In genomic region chr2:92016981-92017380, GRCm38 (mm10) we compare ENCODE assay signal across 9 mouse cellular contexts. TPM values are rescaled to one million over a fixed set of nuclear protein-coding genes. Genes with fewer than 3 reads are reported as not detected.
A peak's percentile ranks its signal among the peaks of the same experiment; 100 is the strongest.
DNase-seq lines count a peak whose midpoint lies in the region; ATAC-seq lines count a peak whose summit lies in the region.
"Had no signal": no experiment of that assay in that cellular context is flagged by ENCODE, and none has a peak within 500 bp of the region (broad histone marks: within the 10 kb centered on the region; RNA-seq: fewer than 3 reads in every experiment).

No protein-coding gene starts in this region.

- no peaks in the 10 kb centered on the region for H3K4me1 ChIP-seq in midbrain, embryonic 14.5 days (ENCODE audit: control insufficient read depth, insufficient read depth, low read length)
- H3K4me1 ChIP-seq in midbrain, embryonic 16.5 days (ENCODE audit: control insufficient read depth, insufficient read depth, low read length), result no peaks in the 10 kb centered on the region
- H3K4me1 ChIP-seq in kidney, embryonic 15.5 days, result peaks cover 81% of the 10 kb centered on the region
- peaks cover 53% of the 10 kb centered on the region for H3K4me1 ChIP-seq in stomach, embryonic 16.5 days (ENCODE audit: control insufficient read depth, insufficient read depth, low read length)

- ATAC-seq in midbrain, embryonic 14.5 days (ENCODE audit: low FRiP score, low TSS enrichment), result no peak
- ATAC-seq in midbrain, embryonic 16.5 days, result no peak
- ATAC-seq in kidney, embryonic 15.5 days (replicated peaks; ENCODE audit: low FRiP score), result peak; percentile 28
- ATAC-seq in stomach, embryonic 16.5 days (ENCODE audit: insufficient read depth, low FRiP score), result peak; percentile 63
- ATAC-seq in activated CD4-positive, CD25-positive, alpha-beta regulatory T cell, adult 4 months, result no peak

- H3K27me3 ChIP-seq in midbrain, embryonic 14.5 days (ENCODE audit: control insufficient read depth, insufficient read depth, low read length), result no peaks in the 10 kb centered on the region
- no peaks in the 10 kb centered on the region for H3K27me3 ChIP-seq in midbrain, embryonic 16.5 days (ENCODE audit: control insufficient read depth, insufficient read depth, low read depth, low read length)
- no peaks in the 10 kb centered on the region for H3K27me3 ChIP-seq in kidney, embryonic 15.5 days
- H3K27me3 ChIP-seq in stomach, embryonic 16.5 days (ENCODE audit: control insufficient read depth, insufficient read depth, low read length), result no peaks in the 10 kb centered on the region

- no peak overlapping the region for H3K4me2 ChIP-seq in midbrain, embryonic 14.5 days (ENCODE audit: low read length)
- no peak overlapping the region for H3K4me2 ChIP-seq in midbrain, embryonic 16.5 days (ENCODE audit: low read length)
- H3K4me2 ChIP-seq in kidney, embryonic 15.5 days, result no peak overlapping the region
- H3K4me2 ChIP-seq in stomach, embryonic 16.5 days (ENCODE audit: low read depth, low read length), result peak overlapping the region; percentile 41
- H3K4me2 ChIP-seq: limb, embryonic 15.5 days had no signal

- DNase-seq in cerebellum, adult 11-12 months, result peak; percentile 20
- no peak for DNase-seq in cerebellum, adult 9-10 months
- DNase-seq in midbrain, embryonic 14.5 days, result peak; percentile 44
- peak; percentile 54 to 84 for DNase-seq in gastrocnemius, postnatal 4 days (ENCODE audit: low spot score in 2 of 2)

- H3K9ac ChIP-seq in midbrain, embryonic 14.5 days (replicated peaks; ENCODE audit: low read length), result no peak overlapping the region
- no peak overlapping the region for H3K9ac ChIP-seq in midbrain, embryonic 16.5 days (ENCODE audit: low read depth, low read length)
- no peak overlapping the region for H3K9ac ChIP-seq in kidney, embryonic 15.5 days
- H3K9ac ChIP-seq in stomach, embryonic 16.5 days (ENCODE audit: low read length), result peak overlapping the region; percentile 47; the same call in 1 of the 2 replicates
- H3K9ac ChIP-seq: limb, embryonic 15.5 days had no signal

- 41% methylated on average over 3 of the region's 3 CpGs for WGBS in midbrain, embryonic 14.5 days
- WGBS in midbrain, embryonic 16.5 days, result 31% methylated on average over 3 of the region's 3 CpGs
- 22% methylated on average over 3 of the region's 3 CpGs for WGBS in kidney, embryonic 15.5 days
- 33% methylated on average over 3 of the region's 3 CpGs for WGBS in stomach, embryonic 16.5 days

- H3K9me3 ChIP-seq in midbrain, embryonic 14.5 days (ENCODE audit: control insufficient read depth, low read length), result no peaks in the 10 kb centered on the region
- H3K9me3 ChIP-seq in midbrain, embryonic 16.5 days (replicated peaks; ENCODE audit: control insufficient read depth, low read length, poor library complexity, severe bottlenecking), result no peaks in the 10 kb centered on the region
- no peaks in the 10 kb centered on the region for H3K9me3 ChIP-seq in kidney, embryonic 15.5 days (replicated peaks)
- no peaks in the 10 kb centered on the region for H3K9me3 ChIP-seq in stomach, embryonic 16.5 days (replicated peaks; ENCODE audit: control insufficient read depth, low read length)
- H3K9me3 ChIP-seq: limb, embryonic 15.5 days had no signal

- H3K36me3 ChIP-seq in midbrain, embryonic 14.5 days (ENCODE audit: control insufficient read depth, insufficient read depth, low read length), result no peaks in the 10 kb centered on the region
- no peaks in the 10 kb centered on the region for H3K36me3 ChIP-seq in midbrain, embryonic 16.5 days (ENCODE audit: control insufficient read depth, insufficient read depth, low read length)
- no peaks in the 10 kb centered on the region for H3K36me3 ChIP-seq in kidney, embryonic 15.5 days
- H3K36me3 ChIP-seq in stomach, embryonic 16.5 days (ENCODE audit: control insufficient read depth, insufficient read depth, low read length), result no peaks in the 10 kb centered on the region
- H3K36me3 ChIP-seq: limb, embryonic 15.5 days had no signal

- no peak overlapping the region for H3K4me3 ChIP-seq in midbrain, embryonic 14.5 days (replicated peaks; ENCODE audit: low read depth, low read length)
- H3K4me3 ChIP-seq in midbrain, embryonic 16.5 days (ENCODE audit: low read depth, low read length), result no peak overlapping the region
- no peak overlapping the region for H3K4me3 ChIP-seq in kidney, embryonic 15.5 days (replicated peaks)
- H3K4me3 ChIP-seq in stomach, embryonic 16.5 days (replicated peaks; ENCODE audit: low read length), result no peak overlapping the region
- H3K4me3 ChIP-seq: limb, embryonic 15.5 days had no signal

- no peak overlapping the region for H3K27ac ChIP-seq in midbrain, embryonic 14.5 days (replicated peaks; ENCODE audit: low read depth, low read length)
- no peak overlapping the region for H3K27ac ChIP-seq in midbrain, embryonic 16.5 days (ENCODE audit: low read length)
- H3K27ac ChIP-seq in kidney, embryonic 15.5 days, result peak overlapping the region; percentile 73
- peak overlapping the region; percentile 77 for H3K27ac ChIP-seq in stomach, embryonic 16.5 days (ENCODE audit: low read length)
- H3K27ac ChIP-seq: limb, embryonic 15.5 days had no signal

RNA-seq across cellular contexts. Expression of gene Creb3l1, which starts 7.3 kb away (rescaled TPM):
- 0.69 and 2.0 TPM in 2 replicates for polyA plus RNA-seq in midbrain, embryonic 14.5 days (2014; fragmentation: Nextera tagmentation; extraction: Ambion mirVana)
- 1.2 and 1.9 TPM in 2 replicates for polyA plus RNA-seq in midbrain, embryonic 16.5 days (2015; fragmentation: Nextera tagmentation; extraction: Ambion mirVana)
- 10 to 100 TPM; 44.8 to 59.4 TPM for total RNA-seq in gastrocnemius, postnatal 4 days (2021)
- 14.0 and 14.9 TPM in 2 replicates for polyA plus RNA-seq in kidney, embryonic 15.5 days (2015; fragmentation: Nextera tagmentation; extraction: Ambion mirVana)
- 21.7 and 24.5 TPM in 2 replicates for polyA plus RNA-seq in stomach, embryonic 16.5 days (2015; fragmentation: Nextera tagmentation; extraction: Ambion mirVana)
- 1 to 10 TPM in 1 of 2 experiments, under 1 TPM in 1; 0.59 to 1.1 TPM for polyA plus RNA-seq in activated CD4-positive, CD25-positive, alpha-beta regulatory T cell, adult 4 months (2017; shearing (Covaris generic))

RNA-seq across cellular contexts. Expression of gene Dgkz, which starts 41.3 kb away (rescaled TPM):
- 27.5 and 32.0 TPM in 2 replicates for polyA plus RNA-seq in midbrain, embryonic 14.5 days (2014; fragmentation: Nextera tagmentation; extraction: Ambion mirVana)
- polyA plus RNA-seq in midbrain, embryonic 16.5 days (2015; fragmentation: Nextera tagmentation; extraction: Ambion mirVana), result 28.3 and 33.3 TPM in 2 replicates
- total RNA-seq in gastrocnemius, postnatal 4 days (2021), result 100 to 1,000 TPM in 1 of 2 experiments, 10 to 100 TPM in 1; 96.0 to 121 TPM
- 37.7 and 46.7 TPM in 2 replicates for polyA plus RNA-seq in kidney, embryonic 15.5 days (2015; fragmentation: Nextera tagmentation; extraction: Ambion mirVana)
- 34.9 and 38.3 TPM in 2 replicates for polyA plus RNA-seq in stomach, embryonic 16.5 days (2015; fragmentation: Nextera tagmentation; extraction: Ambion mirVana)
- 100 to 1,000 TPM in 1 of 2 experiments, 10 to 100 TPM in 1; 98.3 to 132 TPM for polyA plus RNA-seq in activated CD4-positive, CD25-positive, alpha-beta regulatory T cell, adult 4 months (2017; shearing (Covaris generic))

Comparison
In these comparisons a context has a peak if more than half of its experiments do, and no peak if none do; other contexts are left out.
1. ATAC-seq: peak in kidney, embryonic 15.5 days (single experiment) and stomach, embryonic 16.5 days (single experiment); none in midbrain, embryonic 14.5 days (single experiment), midbrain, embryonic 16.5 days (single experiment) and activated CD4-positive, CD25-positive, alpha-beta regulatory T cell, adult 4 months (single experiment).
2. H3K27ac ChIP-seq: peak in kidney, embryonic 15.5 days (single experiment) and stomach, embryonic 16.5 days (single experiment); none in midbrain, embryonic 14.5 days (single experiment) and midbrain, embryonic 16.5 days (single experiment).